Mouse (Mus musculus) subcutaneous adipose tissue, adult 2 months (tissue): ENCODE measurements around the gene Gm10486. TPM values are rescaled to one million over a fixed set of nuclear protein-coding genes. Genes with fewer than 3 reads are reported as not detected.

ENCODE experiments used
- polyA plus RNA-seq: library from polyadenylated mRNA; depleted of rRNA; stranded (reverse); fragments of >200 nt; gene quantifications from 2 replicates; pipeline ENCODE4 v1.2.3, GENCODE M21; 2012; ENCODE audit warnings: low replicate concordance; rRNA removed

Gm10486 gene
- polyA plus RNA-seq = not detected in 2 replicates

GRCm38 (mm10) chrX:35067084-35067483 is at the start of gene Gm10486:
TSS of gene Gm10486 (plus strand) at chrX:35067384.

